Mouse (Mus musculus): ENCODE data around the gene Trib3. TPM values are rescaled to one million over a fixed set of nuclear protein-coding genes. Genes with fewer than 3 reads are reported as not detected.
A peak's percentile ranks its signal among the peaks of the same experiment; 100 is the strongest.
"Not testable (repeated sequence)": the region's sequence is repeated elsewhere in the genome, so short reads cannot be mapped to it uniquely, and the experiment has no call there.

Gene Trib3
- total and polyA plus RNA-seq, 2 experiments, result 5.4 to 16.2 TPM

- Histone ChIP-seq H3K4me1 (ENCODE audit: control insufficient read depth, insufficient read depth, low read length) (peaks cover 24% of the 10 kb centered on the region), H3K27ac (replicated peaks; ENCODE audit: insufficient read depth, low read depth, low read length) (peak overlapping the region; percentile 81; the same call in 1 of the 2 replicates), H3K79me2 (ENCODE audit: control insufficient read depth, insufficient read depth, low read length) (peaks cover 32% of the 10 kb centered on the region), H3K36me3 (ENCODE audit: control insufficient read depth, insufficient read depth, low read length) (no peaks in the 10 kb centered on the region), H3K9ac (ENCODE audit: low read depth, low read length) (peak overlapping the region; percentile 95), H3K4me3 (ENCODE audit: insufficient read depth, low read depth, low read length) (peak overlapping the region; percentile 90), H3K27me3 (ENCODE audit: control insufficient read depth, insufficient read depth, low read length) (no peaks in the 10 kb centered on the region)
- whole genome bisulfite sequencing, result 26% methylated on average over 5 of the region's 5 CpGs
- TF ChIP-seq CTCF (IDR thresholded peaks at IDR 0.05; ENCODE audit: low read depth, low read length) (no peak), POLR2A (IDR thresholded peaks at IDR 0.05; ENCODE audit: extremely low read depth, insufficient read depth, low read length) (no peak)
- no peak for DNase-seq (ENCODE audit: extremely low read depth, low read depth, low spot score)
Measured at GRCm38 (mm10) chr2:152294541-152294940, 49.3 kb downstream of the Trib3 start.

DNA sequence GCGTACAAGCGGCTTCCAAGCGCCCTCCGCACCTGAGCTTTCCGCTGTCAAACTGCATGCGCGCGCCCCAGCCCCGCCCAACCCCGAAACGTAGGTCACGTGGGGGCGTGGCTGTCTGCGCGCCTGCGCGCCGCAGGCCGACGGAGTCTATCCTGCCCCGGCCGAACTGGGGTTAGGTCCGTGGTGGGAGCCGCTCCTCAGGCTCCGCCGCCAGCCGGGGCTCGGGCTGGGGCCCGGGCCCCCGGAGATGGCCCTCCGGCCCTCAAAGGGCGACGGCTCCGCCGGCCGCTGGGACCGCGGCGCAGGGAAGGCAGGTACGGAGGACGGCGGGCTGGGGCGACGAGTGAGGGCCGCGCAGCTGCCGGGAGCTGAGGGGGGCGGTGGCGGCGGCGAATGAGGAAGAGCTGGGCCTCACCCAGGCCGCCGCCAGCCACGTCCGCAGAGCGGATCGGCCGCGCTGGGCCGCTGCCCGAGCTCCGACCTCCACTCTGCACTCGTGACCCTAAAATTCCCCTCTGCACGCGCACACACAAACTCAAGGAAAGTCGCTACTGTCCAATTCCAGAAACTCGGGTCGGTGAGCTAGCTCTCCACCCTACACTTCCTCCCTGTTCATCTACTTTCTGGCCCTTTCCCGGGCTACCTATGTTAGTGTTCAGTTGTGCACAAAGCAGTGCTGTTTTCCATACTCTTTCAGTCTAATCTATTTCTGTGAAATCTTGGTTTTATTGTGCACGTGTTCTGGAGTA lies 49.9 kb downstream of the Trib3 start, which contains the start of gene Tbc1d20:
TSS of gene Tbc1d20 (plus strand) at position 102 of the 749 bp plus-strand sequence.
- H3K9ac ChIP-seq (ENCODE audit: low read depth, low read length), result peak within 1 kb of the TSS; percentile 95
- peaks cover 24% of the 10 kb centered on the region for H3K4me1 ChIP-seq (ENCODE audit: control insufficient read depth, insufficient read depth, low read length)
- H3K36me3 ChIP-seq (ENCODE audit: control insufficient read depth, insufficient read depth, low read length), result no peaks in the 10 kb centered on the region
- no peaks in the 10 kb centered on the region for H3K27me3 ChIP-seq (ENCODE audit: control insufficient read depth, insufficient read depth, low read length)
- DNase-seq (ENCODE audit: extremely low read depth, low read depth, low spot score), result peak; percentile 78
- WGBS, result 1% methylated on average over 67 of the region's 70 CpGs
- H3K79me2 ChIP-seq (ENCODE audit: control insufficient read depth, insufficient read depth, low read length), result peaks cover 32% of the 10 kb centered on the region
- peak within 1 kb of the TSS; percentile 90 for H3K4me3 ChIP-seq (ENCODE audit: insufficient read depth, low read depth, low read length)
- TF ChIP-seq POLR2A (IDR thresholded peaks at IDR 0.05; ENCODE audit: extremely low read depth, insufficient read depth, low read length) (peak; percentile 88), CTCF (IDR thresholded peaks at IDR 0.05; ENCODE audit: low read depth, low read length) (no peak)
- H3K27ac ChIP-seq (replicated peaks; ENCODE audit: insufficient read depth, low read depth, low read length), result peak within 1 kb of the TSS; percentile 81

GRCm38 (mm10) chr2:152293179-152293726 lies 50.6 kb downstream of the Trib3 start:
- TF ChIP-seq CTCF (IDR thresholded peaks at IDR 0.05; ENCODE audit: low read depth, low read length) (no peak), POLR2A (IDR thresholded peaks at IDR 0.05; ENCODE audit: extremely low read depth, insufficient read depth, low read length) (no peak)
- peak overlapping the region; percentile 90 for H3K4me3 ChIP-seq (ENCODE audit: insufficient read depth, low read depth, low read length)
- peaks cover 24% of the 10 kb centered on the region for H3K4me1 ChIP-seq (ENCODE audit: control insufficient read depth, insufficient read depth, low read length)
- peak overlapping the region; percentile 11; the same call in 1 of the 2 replicates for H3K27ac ChIP-seq (replicated peaks; ENCODE audit: insufficient read depth, low read depth, low read length)
- H3K9ac ChIP-seq (ENCODE audit: low read depth, low read length), result peak overlapping the region; percentile 33
- DNase-seq (ENCODE audit: extremely low read depth, low read depth, low spot score), result no peak
- WGBS, result under 1% methylated on average over 15 of the region's 15 CpGs
- H3K27me3 ChIP-seq (ENCODE audit: control insufficient read depth, insufficient read depth, low read length), result no peaks in the 10 kb centered on the region
- no peaks in the 10 kb centered on the region for H3K36me3 ChIP-seq (ENCODE audit: control insufficient read depth, insufficient read depth, low read length)
- H3K79me2 ChIP-seq (ENCODE audit: control insufficient read depth, insufficient read depth, low read length), result peaks cover 29% of the 10 kb centered on the region

GRCm38 (mm10) chr2:152292475-152292874 lies 51.4 kb downstream of the Trib3 start:
- Histone ChIP-seq H3K27me3 (ENCODE audit: control insufficient read depth, insufficient read depth, low read length) (no peaks in the 10 kb centered on the region), H3K4me1 (ENCODE audit: control insufficient read depth, insufficient read depth, low read length) (peaks cover 21% of the 10 kb centered on the region), H3K4me3 (ENCODE audit: insufficient read depth, low read depth, low read length) (no peak overlapping the region), H3K27ac (replicated peaks; ENCODE audit: insufficient read depth, low read depth, low read length) (no peak overlapping the region), H3K36me3 (ENCODE audit: control insufficient read depth, insufficient read depth, low read length) (no peaks in the 10 kb centered on the region), H3K79me2 (ENCODE audit: control insufficient read depth, insufficient read depth, low read length) (peaks cover 27% of the 10 kb centered on the region), H3K9ac (ENCODE audit: low read depth, low read length) (no peak overlapping the region)
- 84% methylated on average over 2 of the region's 2 CpGs for WGBS
- no peak for DNase-seq (ENCODE audit: extremely low read depth, low read depth, low spot score)
- TF ChIP-seq CTCF (IDR thresholded peaks at IDR 0.05; ENCODE audit: low read depth, low read length) (no peak), POLR2A (IDR thresholded peaks at IDR 0.05; ENCODE audit: extremely low read depth, insufficient read depth, low read length) (no peak)

GRCm38 (mm10) chr2:152289623-152290022 lies 54.2 kb downstream of the Trib3 start:
- not testable (repeated sequence) for H3K27me3 ChIP-seq (ENCODE audit: control insufficient read depth, insufficient read depth, low read length); H3K4me3 ChIP-seq (ENCODE audit: insufficient read depth, low read depth, low read length); H3K27ac ChIP-seq (replicated peaks; ENCODE audit: insufficient read depth, low read depth, low read length); H3K79me2 ChIP-seq (ENCODE audit: control insufficient read depth, insufficient read depth, low read length); H3K9ac ChIP-seq (ENCODE audit: low read depth, low read length); H3K4me1 ChIP-seq (ENCODE audit: control insufficient read depth, insufficient read depth, low read length); DNase-seq (ENCODE audit: extremely low read depth, low read depth, low spot score)
- 76% methylated on average over 2 of the region's 2 CpGs for WGBS
- peaks cover 12% of the 10 kb centered on the region for H3K36me3 ChIP-seq (ENCODE audit: control insufficient read depth, insufficient read depth, low read length)

GRCm38 (mm10) chr2:152288046-152288445 lies 55.8 kb downstream of the Trib3 start:
- Histone ChIP-seq H3K27ac (replicated peaks; ENCODE audit: insufficient read depth, low read depth, low read length) (no peak overlapping the region), H3K27me3 (ENCODE audit: control insufficient read depth, insufficient read depth, low read length) (no peaks in the 10 kb centered on the region), H3K36me3 (ENCODE audit: control insufficient read depth, insufficient read depth, low read length) (peaks cover 27% of the 10 kb centered on the region), H3K79me2 (ENCODE audit: control insufficient read depth, insufficient read depth, low read length) (no peaks in the 10 kb centered on the region), H3K4me3 (ENCODE audit: insufficient read depth, low read depth, low read length) (no peak overlapping the region), H3K9ac (ENCODE audit: low read depth, low read length) (no peak overlapping the region), H3K4me1 (ENCODE audit: control insufficient read depth, insufficient read depth, low read length) (no peaks in the 10 kb centered on the region)
- DNase-seq (ENCODE audit: extremely low read depth, low read depth, low spot score), result no peak
- TF ChIP-seq CTCF (IDR thresholded peaks at IDR 0.05; ENCODE audit: low read depth, low read length), result no peak
- no peak for TF ChIP-seq POLR2A (IDR thresholded peaks at IDR 0.05; ENCODE audit: extremely low read depth, insufficient read depth, low read length)
- WGBS, result 87% methylated on average over 8 of the region's 8 CpGs
